Mouse (Mus musculus): ENCODE results near the gene Mmp9. TPM values are rescaled to one million over a fixed set of nuclear protein-coding genes. Genes with fewer than 3 reads are reported as not detected.

Mmp9 gene
- polyA plus RNA-seq, 1 experiment from 2014 or later, result 4.6 TPM

DNA sequence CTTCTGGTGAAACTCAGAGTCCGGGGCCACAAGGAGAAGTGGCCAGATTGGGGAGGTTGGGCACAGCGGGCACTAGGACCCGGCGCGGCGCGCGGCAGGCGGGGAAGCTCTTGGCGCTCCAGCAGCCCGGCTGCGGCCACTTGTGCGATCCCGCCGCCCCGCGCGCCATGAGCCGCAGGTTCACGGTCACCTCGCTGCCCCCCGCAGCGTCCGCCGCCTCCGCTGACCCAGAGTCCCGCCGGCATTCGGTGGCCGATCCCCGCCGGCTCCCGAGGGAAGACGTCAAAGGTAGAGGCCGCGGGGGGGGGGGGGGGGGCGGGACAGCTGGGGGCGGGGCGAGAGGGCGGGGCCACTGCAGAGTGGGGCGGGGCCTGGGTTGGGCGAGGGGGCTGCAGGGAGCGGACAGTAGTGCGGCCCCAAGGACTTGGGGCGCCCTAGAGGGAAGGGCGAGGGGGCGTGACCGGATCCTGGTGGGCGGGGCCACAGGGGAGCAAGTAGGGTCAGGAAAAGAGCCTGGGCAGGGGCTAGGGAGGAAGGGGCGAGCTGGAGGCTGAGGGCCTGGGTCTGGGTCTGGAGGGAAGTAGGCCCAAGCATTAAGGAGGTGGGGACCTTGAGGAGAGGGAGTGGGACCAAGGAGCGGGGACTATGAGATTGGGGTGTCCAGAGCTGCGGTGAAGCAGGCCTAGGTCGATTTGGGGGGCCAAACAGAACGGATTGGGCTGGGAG is 20.3 kb downstream of the Mmp9 start, which contains the start of gene Slc12a5:
TSS of gene Slc12a5 (plus strand) at position 87 of the 726 bp plus-strand sequence.
- H3K27me3 ChIP-seq, result peaks cover 20% of the 10 kb centered on the region
- H3K27ac ChIP-seq, result no peak within 1 kb of the TSS
- peak; percentile 41; the same call in 1 of the 2 replicates for ATAC-seq (ENCODE audit: insufficient number of reproducible peaks, insufficient read depth, low FRiP score, low TSS enrichment)
- WGBS, result 2% methylated on average over 47 of the region's 54 CpGs
- peak within 1 kb of the TSS; percentile 63 for H3K9ac ChIP-seq
- H3K4me1 ChIP-seq, result peaks cover 16% of the 10 kb centered on the region
- no peaks in the 10 kb centered on the region for H3K36me3 ChIP-seq
- peak within 1 kb of the TSS; percentile 73 for H3K4me2 ChIP-seq (replicated peaks)
- no peaks in the 10 kb centered on the region for H3K9me3 ChIP-seq
- H3K4me3 ChIP-seq, result peak within 1 kb of the TSS; percentile 67

- Histone ChIP-seq H3K4me1 (peaks cover 16% of the 10 kb centered on the region), H3K4me2 (replicated peaks) (peak overlapping the region; percentile 73), H3K9me3 (no peaks in the 10 kb centered on the region), H3K4me3 (peak overlapping the region; percentile 67), H3K27ac (no peak overlapping the region), H3K36me3 (no peaks in the 10 kb centered on the region), H3K27me3 (peaks cover 23% of the 10 kb centered on the region), H3K9ac (peak overlapping the region; percentile 63)
- ATAC-seq (ENCODE audit: insufficient number of reproducible peaks, insufficient read depth, low FRiP score, low TSS enrichment), result no peak
- WGBS, result 11% methylated on average over 17 of the region's 17 CpGs
Observed at GRCm38 (mm10) chr2:164961506-164962182, 21.1 kb downstream of the Mmp9 start.

DNA sequence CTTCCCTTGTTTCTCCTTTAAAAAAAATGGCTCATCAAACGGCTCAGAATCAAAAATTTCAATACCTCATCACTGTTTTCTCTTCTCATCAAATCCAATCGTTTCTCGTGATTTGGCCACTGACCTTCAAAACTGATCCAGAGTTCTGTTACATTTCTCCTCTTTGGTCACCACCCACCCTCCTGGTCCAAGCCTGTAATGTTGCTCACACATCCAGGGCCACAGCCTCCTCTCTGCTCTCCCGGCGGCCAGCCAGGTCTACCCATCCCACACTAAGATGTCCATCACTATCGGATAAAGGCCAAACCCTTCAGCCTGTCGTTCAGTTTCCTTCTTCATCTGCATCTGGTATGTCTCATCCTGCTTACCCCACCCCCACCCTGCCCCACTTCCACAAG is 21.6 kb downstream of the Mmp9 start:
- H3K9ac ChIP-seq, result no peak overlapping the region
- no peaks in the 10 kb centered on the region for H3K36me3 ChIP-seq
- peaks cover 28% of the 10 kb centered on the region for H3K27me3 ChIP-seq
- H3K9me3 ChIP-seq, result no peaks in the 10 kb centered on the region
- ATAC-seq (ENCODE audit: insufficient number of reproducible peaks, insufficient read depth, low FRiP score, low TSS enrichment), result no peak
- WGBS, result 44% methylated on average over 7 of the region's 7 CpGs
- no peak overlapping the region for H3K4me3 ChIP-seq
- no peak overlapping the region for H3K27ac ChIP-seq
- H3K4me1 ChIP-seq, result peaks cover 16% of the 10 kb centered on the region
- H3K4me2 ChIP-seq (replicated peaks), result no peak overlapping the region

DNA sequence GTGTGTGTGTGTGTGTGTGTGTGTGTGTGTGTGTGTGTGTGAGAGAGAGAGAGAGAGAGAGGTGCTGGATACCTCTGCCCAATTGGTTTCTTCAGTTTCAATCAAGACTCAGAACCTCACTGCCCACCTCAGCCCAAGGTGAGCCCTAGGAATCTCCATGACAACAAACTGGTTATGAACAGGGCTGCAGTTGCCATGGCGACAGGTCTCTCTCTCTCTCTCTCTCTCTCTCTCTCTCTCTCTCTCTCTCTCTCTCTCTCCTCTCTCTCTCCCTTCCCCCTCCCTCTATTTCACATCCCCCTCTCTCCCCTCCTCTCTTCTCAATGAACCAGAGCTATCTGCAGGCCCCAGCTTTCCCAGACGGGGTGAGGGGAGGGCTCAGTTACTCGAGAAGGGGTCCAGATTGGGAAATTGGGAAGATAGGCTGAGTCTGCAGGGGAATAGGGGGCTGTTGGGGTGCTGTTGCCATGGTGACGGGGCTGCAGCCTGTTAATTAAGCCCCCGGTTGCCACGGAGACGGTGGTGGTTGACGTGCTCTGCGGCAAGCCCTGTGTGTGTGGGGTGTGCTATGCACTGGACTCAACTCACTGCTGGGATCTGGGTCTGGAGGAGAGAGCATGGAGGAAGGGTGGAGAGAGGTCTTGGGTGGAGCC is 23.8 kb downstream of the Mmp9 start:
- Histone ChIP-seq H3K9ac (no peak overlapping the region), H3K4me3 (no peak overlapping the region), H3K36me3 (no peaks in the 10 kb centered on the region), H3K4me2 (replicated peaks) (no peak overlapping the region), H3K9me3 (no peaks in the 10 kb centered on the region), H3K27ac (no peak overlapping the region), H3K27me3 (peaks cover 50% of the 10 kb centered on the region), H3K4me1 (peaks cover 30% of the 10 kb centered on the region)
- no peak for ATAC-seq (ENCODE audit: insufficient number of reproducible peaks, insufficient read depth, low FRiP score, low TSS enrichment)
- WGBS, result 30% methylated on average over 9 of the region's 9 CpGs

GRCm38 (mm10) chr2:164964981-164965380 is 24.4 kb downstream of the Mmp9 start:
- H3K4me2 ChIP-seq (replicated peaks), result no peak overlapping the region
- H3K27ac ChIP-seq, result no peak overlapping the region
- H3K27me3 ChIP-seq, result peaks cover 56% of the 10 kb centered on the region
- WGBS, result 79% methylated on average over 1 of the region's 1 CpGs
- no peaks in the 10 kb centered on the region for H3K36me3 ChIP-seq
- peaks cover 30% of the 10 kb centered on the region for H3K4me1 ChIP-seq
- no peak overlapping the region for H3K4me3 ChIP-seq
- no peaks in the 10 kb centered on the region for H3K9me3 ChIP-seq
- no peak for ATAC-seq (ENCODE audit: insufficient number of reproducible peaks, insufficient read depth, low FRiP score, low TSS enrichment)
- H3K9ac ChIP-seq, result no peak overlapping the region

DNA sequence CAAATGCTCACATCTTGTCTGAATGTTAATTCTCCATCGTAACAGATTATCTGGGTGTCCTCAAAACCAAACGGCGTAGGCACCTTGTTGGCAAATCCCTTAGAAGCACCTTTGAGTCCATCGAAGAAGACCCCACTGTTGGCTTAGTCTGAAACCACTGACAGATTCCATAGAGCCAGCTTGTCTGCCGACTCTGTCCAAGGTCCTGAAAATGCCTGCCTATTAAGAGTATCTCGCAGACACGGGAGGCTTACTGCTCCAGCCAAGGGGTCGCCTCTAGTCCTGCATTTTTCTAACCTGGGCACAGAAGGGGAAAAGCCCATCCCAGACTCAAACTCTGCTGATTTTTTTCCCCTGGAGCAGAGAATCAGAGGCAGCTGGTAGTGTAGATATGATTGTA is 25.8 kb downstream of the Mmp9 start:
- Histone ChIP-seq H3K27ac (no peak overlapping the region), H3K36me3 (no peaks in the 10 kb centered on the region), H3K9ac (no peak overlapping the region), H3K4me3 (no peak overlapping the region), H3K9me3 (no peaks in the 10 kb centered on the region), H3K27me3 (peaks cover 70% of the 10 kb centered on the region), H3K4me1 (peaks cover 28% of the 10 kb centered on the region), H3K4me2 (replicated peaks) (no peak overlapping the region)
- 19% methylated on average over 8 of the region's 8 CpGs for WGBS
- ATAC-seq (ENCODE audit: insufficient number of reproducible peaks, insufficient read depth, low FRiP score, low TSS enrichment), result no peak

DNA sequence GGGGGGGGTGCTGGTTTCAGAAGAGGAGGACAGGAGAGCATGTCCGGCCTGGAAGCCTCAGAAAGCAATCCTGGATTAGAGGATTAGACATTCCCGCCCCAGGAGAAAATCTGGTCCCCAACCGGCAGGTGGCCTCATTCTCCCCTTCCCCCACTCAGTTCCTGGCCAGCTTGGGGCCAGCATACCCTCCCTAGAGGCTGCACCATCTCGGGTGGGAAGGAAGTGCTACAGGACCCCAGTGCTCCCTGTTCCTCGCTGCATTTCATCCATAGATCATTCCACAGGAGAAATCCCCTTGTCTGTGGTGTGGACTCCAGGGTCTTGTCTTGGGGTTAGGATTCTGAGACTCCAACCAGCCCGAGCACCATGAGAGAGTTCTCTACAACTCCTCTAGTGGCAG is 26.6 kb downstream of the Mmp9 start:
- H3K9ac ChIP-seq, result no peak overlapping the region
- no peak overlapping the region for H3K4me3 ChIP-seq
- no peaks in the 10 kb centered on the region for H3K36me3 ChIP-seq
- no peaks in the 10 kb centered on the region for H3K9me3 ChIP-seq
- no peak overlapping the region for H3K27ac ChIP-seq
- H3K4me1 ChIP-seq, result peaks cover 26% of the 10 kb centered on the region
- 7% methylated on average over 6 of the region's 6 CpGs for WGBS
- no peak for ATAC-seq (ENCODE audit: insufficient number of reproducible peaks, insufficient read depth, low FRiP score, low TSS enrichment)
- peaks cover 78% of the 10 kb centered on the region for H3K27me3 ChIP-seq
- H3K4me2 ChIP-seq (replicated peaks), result no peak overlapping the region

- no peak for ATAC-seq (ENCODE audit: insufficient number of reproducible peaks, insufficient read depth, low FRiP score, low TSS enrichment)
- 1% methylated on average over 65 of the region's 65 CpGs for WGBS
- Histone ChIP-seq H3K4me1 (peaks cover 26% of the 10 kb centered on the region), H3K4me2 (replicated peaks) (peak overlapping the region; percentile 72), H3K27me3 (peaks cover 82% of the 10 kb centered on the region), H3K4me3 (peak overlapping the region; percentile 37), H3K9ac (no peak overlapping the region), H3K27ac (no peak overlapping the region), H3K9me3 (no peaks in the 10 kb centered on the region), H3K36me3 (no peaks in the 10 kb centered on the region)
Observed at GRCm38 (mm10) chr2:164967761-164968440, 27.3 kb downstream of the Mmp9 start.

DNA sequence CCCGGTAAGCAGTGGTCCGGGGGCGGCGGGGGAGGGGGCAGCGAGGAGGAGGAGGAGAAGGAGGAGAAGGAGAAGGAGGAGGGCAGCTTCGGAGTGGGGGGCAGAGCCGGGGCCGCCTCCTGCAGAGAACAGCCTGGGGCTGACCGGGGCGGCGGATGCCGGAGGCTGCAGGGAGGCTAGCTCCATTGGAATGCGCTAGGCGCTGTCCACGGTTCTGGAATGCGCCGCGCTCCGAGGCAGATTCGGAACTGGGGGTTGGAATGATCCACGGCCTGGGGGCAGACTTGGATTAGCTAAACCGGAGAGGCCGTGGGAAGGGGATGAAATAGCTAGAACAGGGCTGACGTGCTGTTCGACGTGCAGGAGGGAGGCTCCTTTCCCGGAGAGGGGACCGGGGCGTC is 27.9 kb downstream of the Mmp9 start:
- H3K36me3 ChIP-seq, result no peaks in the 10 kb centered on the region
- peaks cover 26% of the 10 kb centered on the region for H3K4me1 ChIP-seq
- H3K4me2 ChIP-seq (replicated peaks), result peak overlapping the region; percentile 72
- no peak overlapping the region for H3K27ac ChIP-seq
- WGBS, result 2% methylated on average over 29 of the region's 29 CpGs
- ATAC-seq (ENCODE audit: insufficient number of reproducible peaks, insufficient read depth, low FRiP score, low TSS enrichment), result no peak
- H3K9me3 ChIP-seq, result no peaks in the 10 kb centered on the region
- peak overlapping the region; percentile 37 for H3K4me3 ChIP-seq
- H3K27me3 ChIP-seq, result peaks cover 78% of the 10 kb centered on the region
- H3K9ac ChIP-seq, result no peak overlapping the region; the same call in 1 of the 2 replicates

DNA sequence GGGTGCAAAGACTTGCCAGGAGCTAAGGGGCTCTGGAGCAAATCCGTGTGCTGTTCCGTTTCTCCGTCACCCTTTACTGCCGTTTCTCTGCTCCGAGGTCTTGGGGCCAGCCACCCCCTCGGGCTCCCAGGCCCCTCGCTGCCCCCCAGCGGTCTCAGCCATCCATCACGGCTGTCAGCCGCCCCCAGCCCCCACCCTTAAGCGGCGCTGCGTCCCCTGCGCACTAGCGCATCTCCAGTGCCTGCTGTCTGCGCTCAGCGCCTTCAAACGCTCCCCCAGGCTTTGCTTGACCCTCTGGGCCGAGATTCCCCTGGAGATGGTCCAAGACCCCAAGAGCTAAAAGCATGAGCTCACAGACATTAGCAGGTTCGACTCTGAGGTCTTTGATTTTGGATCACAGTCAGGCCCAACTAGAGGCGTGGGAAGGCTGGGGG is 28.8 kb downstream of the Mmp9 start:
- peaks cover 26% of the 10 kb centered on the region for H3K4me1 ChIP-seq
- 2% methylated on average over 21 of the region's 21 CpGs for WGBS
- no peak overlapping the region for H3K27ac ChIP-seq
- no peak overlapping the region for H3K4me3 ChIP-seq
- H3K9me3 ChIP-seq, result no peaks in the 10 kb centered on the region
- no peak overlapping the region for H3K9ac ChIP-seq
- H3K36me3 ChIP-seq, result no peaks in the 10 kb centered on the region
- peaks cover 78% of the 10 kb centered on the region for H3K27me3 ChIP-seq
- no peak for ATAC-seq (ENCODE audit: insufficient number of reproducible peaks, insufficient read depth, low FRiP score, low TSS enrichment)
- H3K4me2 ChIP-seq (replicated peaks), result no peak overlapping the region

DNA sequence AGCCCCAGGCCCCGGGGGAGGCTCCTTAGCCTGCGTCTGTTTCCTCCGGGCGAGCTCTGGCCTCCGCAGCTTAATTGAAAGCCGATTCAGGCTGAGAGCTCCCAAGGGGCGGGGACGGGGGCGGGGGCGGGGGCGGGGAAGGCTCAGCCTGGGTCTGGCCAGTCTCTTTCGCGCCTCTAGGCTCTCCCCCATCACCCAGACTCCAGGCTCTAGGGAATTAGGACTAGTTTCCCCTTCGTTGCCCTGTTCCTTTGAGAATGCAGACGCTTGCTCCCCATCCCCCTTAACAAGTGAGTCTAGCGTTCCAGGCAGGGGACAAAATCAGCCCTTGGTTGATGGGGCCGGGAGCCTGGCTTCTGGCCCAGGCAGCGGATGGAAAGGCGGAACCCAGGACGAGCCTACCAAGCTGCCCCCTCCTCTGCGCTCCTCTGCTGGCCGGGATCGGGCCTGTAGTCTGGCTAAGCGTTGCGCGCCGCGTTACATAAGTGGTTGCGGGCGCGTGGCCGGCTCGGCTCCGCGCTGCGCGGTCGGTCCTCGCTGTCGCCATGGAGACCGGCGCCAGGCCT is 30.1 kb downstream of the Mmp9 start:
- ATAC-seq (ENCODE audit: insufficient number of reproducible peaks, insufficient read depth, low FRiP score, low TSS enrichment), result no peak
- Histone ChIP-seq H3K36me3 (no peaks in the 10 kb centered on the region), H3K9ac (no peak overlapping the region), H3K4me1 (peaks cover 23% of the 10 kb centered on the region), H3K27me3 (peaks cover 77% of the 10 kb centered on the region), H3K4me3 (peak overlapping the region; percentile 22), H3K9me3 (no peaks in the 10 kb centered on the region), H3K4me2 (replicated peaks) (peak overlapping the region; percentile 41), H3K27ac (no peak overlapping the region)
- 1% methylated on average over 42 of the region's 42 CpGs for WGBS
